Mouse (Mus musculus) forebrain, embryonic 11.5 days (tissue): Measurements from ENCODE around the gene Lin37. TPM values are rescaled to one million over a fixed set of nuclear protein-coding genes. Genes with fewer than 3 reads are reported as not detected.

Experiments used
- ATAC-seq: fragments of 200-750 bp; cut with Nextera tagmentation; replicated peaks from 2 replicates; pipeline ENCODE4 v1.8.0; 2017; ENCODE audit warnings: moderate TSS enrichment; ENCODE audit not compliant: low FRiP score
- DNase-seq: peaks from one replicate; pipeline ENCODE4 v3.0.0-alpha.2; 2017; ENCODE audit warnings: low spot score
- H3K27ac ChIP-seq: fragments of 300-500 bp; sonication (generic); 2 replicates; pipeline ENCODE4 v1.5.1; 2014; ENCODE audit warnings: low read depth, low read length
- H3K27me3 ChIP-seq: fragments of 300-500 bp; sonication (generic); 2 replicates; pipeline ENCODE4 v1.6.1; 2014; ENCODE audit warnings: mild to moderate bottlenecking, low read length, mixed read lengths; ENCODE audit not compliant: control insufficient read depth, insufficient read depth
- H3K36me3 ChIP-seq: fragments of 300-500 bp; sonication (generic); 2 replicates; pipeline ENCODE4 v1.6.1; 2014; ENCODE audit warnings: mild to moderate bottlenecking, low read length, moderate library complexity, mixed read lengths; ENCODE audit not compliant: control insufficient read depth, insufficient read depth
- H3K4me1 ChIP-seq: fragments of 300-500 bp; sonication (generic); replicated peaks from 2 replicates; pipeline ENCODE4 v1.6.1; 2014; ENCODE audit warnings: low read length, mixed read lengths; ENCODE audit not compliant: control insufficient read depth, insufficient read depth
- H3K4me2 ChIP-seq: fragments of 300-500 bp; sonication (generic); 2 replicates; pipeline ENCODE4 v1.6.1; 2014; ENCODE audit warnings: low read depth, mild to moderate bottlenecking, low read length, moderate library complexity, mixed read lengths; ENCODE audit not compliant: severe bottlenecking
- H3K4me3 ChIP-seq: fragments of 300-500 bp; sonication (generic); 2 replicates; pipeline ENCODE4 v1.5.1; 2014; ENCODE audit warnings: low read depth, low read length
- H3K9ac ChIP-seq: fragments of 300-500 bp; sonication (generic); 2 replicates; pipeline ENCODE4 v1.6.1; 2014; ENCODE audit warnings: low read length
- H3K9me3 ChIP-seq: fragments of 300-500 bp; sonication (generic); 2 replicates; pipeline ENCODE4 v1.6.1; 2016; ENCODE audit warnings: low read length, mixed read lengths; ENCODE audit not compliant: control insufficient read depth
- WGBS: fragments of 180-500 bp; shearing (Covaris S2); extraction: QIAGEN DNeasy Blood & Tissue Kit; methylation state at CpG from one replicate; pipeline ENCODE4 v1.1.7; 2014; 5-methylcytosine and 5-hydroxymethylcytosine counted together
- polyA plus RNA-seq: library from polyadenylated mRNA; unstranded; fragments of >200 nt; fragmentation: Nextera tagmentation; extraction: Ambion mirVana; gene quantifications from 2 replicates; pipeline ENCODE4 v1.2.1, GENCODE M21; 2014

The Lin37 gene
- polyA plus RNA-seq, 1 experiment from 2014 or later = 45.7 TPM

GRCm38 (mm10) chr7:30596811-30597210 lies 37.2 kb upstream of the Lin37 start:
- Histone ChIP-seq H3K4me2 (no peak overlapping the region), H3K27ac (no peak overlapping the region), H3K9me3 (no peaks in the 10 kb centered on the region), H3K4me3 (no peak overlapping the region), H3K4me1 (no peaks in the 10 kb centered on the region), H3K27me3 (no peaks in the 10 kb centered on the region), H3K36me3 (no peaks in the 10 kb centered on the region), H3K9ac (no peak overlapping the region)
- DNase-seq (no peak), ATAC-seq (no peak)
- WGBS = 75% methylated on average over 5 of the region's 5 CpGs

- ATAC-seq (no peak), DNase-seq (no peak)
- Histone ChIP-seq H3K36me3 (no peaks in the 10 kb centered on the region), H3K9ac (no peak overlapping the region; the same call in 1 of the 2 replicates), H3K27ac (no peak overlapping the region), H3K4me3 (no peak overlapping the region), H3K27me3 (no peaks in the 10 kb centered on the region), H3K9me3 (no peaks in the 10 kb centered on the region), H3K4me2 (no peak overlapping the region), H3K4me1 (no peaks in the 10 kb centered on the region)
- WGBS = 86% methylated on average over 5 of the region's 5 CpGs
These were observed 36.5 kb upstream of the Lin37 start for GRCm38 (mm10) chr7:30596093-30596492.

GRCm38 (mm10) chr7:30594510-30595024 lies 34.9 kb upstream of the Lin37 start:
- no peak overlapping the region for H3K4me2 ChIP-seq
- 60% methylated on average over 4 of the region's 4 CpGs for WGBS
- H3K4me3 ChIP-seq = no peak overlapping the region
- no peaks in the 10 kb centered on the region for H3K36me3 ChIP-seq
- no peak overlapping the region for H3K9ac ChIP-seq
- ATAC-seq (no peak), DNase-seq (no peak)
- H3K27me3 ChIP-seq = no peaks in the 10 kb centered on the region
- H3K9me3 ChIP-seq = no peaks in the 10 kb centered on the region
- no peak overlapping the region for H3K27ac ChIP-seq
- no peaks in the 10 kb centered on the region; the same call in 1 of the 2 replicates for H3K4me1 ChIP-seq

- ATAC-seq (no peak), DNase-seq (no peak)
- Histone ChIP-seq H3K9me3 (no peaks in the 10 kb centered on the region), H3K27ac (no peak overlapping the region), H3K36me3 (no peaks in the 10 kb centered on the region), H3K4me2 (no peak overlapping the region), H3K4me3 (no peak overlapping the region), H3K9ac (no peak overlapping the region), H3K27me3 (no peaks in the 10 kb centered on the region), H3K4me1 (no peaks in the 10 kb centered on the region; the same call in 1 of the 2 replicates)
- 79% methylated on average over 10 of the region's 10 CpGs for WGBS
These were observed 34.2 kb upstream of the Lin37 start for GRCm38 (mm10) chr7:30593579-30594509.

- Histone ChIP-seq H3K4me1 (no peaks in the 10 kb centered on the region; the same call in 1 of the 2 replicates), H3K27ac (no peak overlapping the region), H3K4me3 (no peak overlapping the region), H3K9ac (no peak overlapping the region), H3K27me3 (no peaks in the 10 kb centered on the region), H3K9me3 (no peaks in the 10 kb centered on the region), H3K4me2 (no peak overlapping the region), H3K36me3 (no peaks in the 10 kb centered on the region)
- ATAC-seq = no peak
- no peak for DNase-seq
- WGBS = 60% methylated on average over 5 of the region's 5 CpGs
These were observed 33.3 kb upstream of the Lin37 start for GRCm38 (mm10) chr7:30592772-30593423.

GRCm38 (mm10) chr7:30591605-30591951 lies 31.9 kb upstream of the Lin37 start:
- H3K27me3 ChIP-seq = no peaks in the 10 kb centered on the region
- ATAC-seq = no peak
- no peaks in the 10 kb centered on the region for H3K36me3 ChIP-seq
- 27% methylated on average over 4 of the region's 4 CpGs for WGBS
- H3K4me1 ChIP-seq = peaks cover 8% of the 10 kb centered on the region
- H3K27ac ChIP-seq = no peak overlapping the region
- no peak overlapping the region for H3K9ac ChIP-seq
- H3K4me2 ChIP-seq = no peak overlapping the region
- no peak for DNase-seq
- no peak overlapping the region for H3K4me3 ChIP-seq
- H3K9me3 ChIP-seq = no peaks in the 10 kb centered on the region

GRCm38 (mm10) chr7:30590927-30591604 lies 31.4 kb upstream of the Lin37 start:
- Histone ChIP-seq H3K9ac (no peak overlapping the region), H3K27ac (no peak overlapping the region), H3K4me3 (no peak overlapping the region), H3K36me3 (no peaks in the 10 kb centered on the region), H3K27me3 (no peaks in the 10 kb centered on the region), H3K4me1 (peaks cover 8% of the 10 kb centered on the region), H3K4me2 (no peak overlapping the region), H3K9me3 (no peaks in the 10 kb centered on the region)
- DNase-seq = no peak
- 86% methylated on average over 9 of the region's 9 CpGs for WGBS
- no peak for ATAC-seq

GRCm38 (mm10) chr7:30589435-30590301 lies 30.0 kb upstream of the Lin37 start:
- ATAC-seq (peak; percentile 63), DNase-seq (peak; percentile 94)
- peak overlapping the region; percentile 93 for H3K4me2 ChIP-seq
- no peaks in the 10 kb centered on the region for H3K27me3 ChIP-seq
- H3K9ac ChIP-seq = peak overlapping the region; percentile 99
- H3K4me3 ChIP-seq = peak overlapping the region; percentile 96
- no peaks in the 10 kb centered on the region for H3K9me3 ChIP-seq
- peak overlapping the region; percentile 13 for H3K27ac ChIP-seq
- 29% methylated on average over 40 of the region's 40 CpGs for WGBS
- peaks cover 8% of the 10 kb centered on the region for H3K4me1 ChIP-seq
- H3K36me3 ChIP-seq = peaks cover 4% of the 10 kb centered on the region; the same call in 1 of the 2 replicates
